Comparison of ENCODE assay signal across 8 mouse cellular contexts in the genomic region with DNA sequence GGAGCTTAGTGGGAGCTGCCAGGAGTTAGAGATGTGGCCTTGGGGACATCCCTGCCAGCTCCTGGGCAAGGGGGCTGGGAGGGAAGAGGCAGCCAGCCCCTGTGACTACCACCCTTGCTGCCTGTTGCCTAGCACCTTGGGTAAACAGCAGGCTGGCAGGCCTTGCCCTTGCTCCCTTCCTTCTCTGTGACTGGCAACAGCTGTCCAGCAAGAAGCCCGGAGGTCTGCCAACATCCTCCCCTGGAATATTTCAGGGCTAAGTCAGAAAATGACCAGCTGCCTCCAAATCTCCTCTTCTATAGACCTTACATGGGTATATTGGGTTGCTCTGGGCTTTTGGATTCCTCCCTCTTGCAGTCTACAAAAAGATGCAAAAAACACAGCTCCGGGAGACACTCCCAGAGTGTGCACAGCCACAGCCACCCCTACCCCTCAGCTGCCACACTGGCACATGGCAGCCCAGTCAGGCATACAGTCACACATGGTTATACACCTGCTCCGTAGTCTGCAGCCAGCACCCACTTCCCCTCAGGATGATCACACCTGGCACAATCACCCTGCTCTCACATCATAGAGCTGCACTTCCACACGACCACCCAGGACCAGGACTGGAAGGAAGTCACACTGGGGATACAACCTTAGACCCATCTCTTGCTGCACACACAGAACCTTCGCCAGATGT. TPM values are rescaled to one million over a fixed set of nuclear protein-coding genes. Genes with fewer than 3 reads are reported as not detected.
DNase-seq lines count a peak whose midpoint lies in the region; ATAC-seq and TF ChIP-seq lines count a peak whose summit lies in the region.

No protein-coding gene starts in this region.

- H3K4me1 ChIP-seq in lung, embryonic 14.5 days (ENCODE audit: insufficient read depth) = peaks cover 10% of the 10 kb centered on the region; the same call in 1 of the 2 replicates
- peaks cover 17% of the 10 kb centered on the region for H3K4me1 ChIP-seq in limb, embryonic 10.5 days
- peaks cover 21% of the 10 kb centered on the region for H3K4me1 ChIP-seq in stomach, embryonic 15.5 days

- H3K4me3 ChIP-seq in lung, embryonic 14.5 days (ENCODE audit: low read depth, low read length) = no peak overlapping the region
- H3K4me3 ChIP-seq in limb, embryonic 10.5 days = peak overlapping the region; percentile 65; the same call in 1 of the 2 replicates
- peak overlapping the region; percentile 53 for H3K4me3 ChIP-seq in stomach, embryonic 15.5 days (replicated peaks)

- intact Hi-C loops in left cerebral cortex, postnatal 36 days (cut with DNase I) = no loop called here

- 47% methylated on average over 5 of the region's 5 CpGs for WGBS in lung, embryonic 14.5 days
- 70% methylated on average over 5 of the region's 5 CpGs for WGBS in limb, embryonic 10.5 days
- WGBS in stomach, embryonic 15.5 days = 46% methylated on average over 5 of the region's 5 CpGs

- H3K27me3 ChIP-seq in lung, embryonic 14.5 days (ENCODE audit: insufficient read depth, low read length) = peaks cover 20% of the 10 kb centered on the region
- H3K27me3 ChIP-seq in limb, embryonic 10.5 days (ENCODE audit: low read depth, poor library complexity, severe bottlenecking) = peaks cover 45% of the 10 kb centered on the region
- 0 out of 2 replicates have a peak, but pooled peaks cover 7% of the 10 kb centered on the region for H3K27me3 ChIP-seq in stomach, embryonic 15.5 days (replicated peaks)

- H3K27ac ChIP-seq in lung, embryonic 14.5 days (ENCODE audit: low read depth) = no peak overlapping the region
- H3K27ac ChIP-seq in limb, embryonic 10.5 days = no peak overlapping the region
- H3K27ac ChIP-seq in stomach, embryonic 15.5 days = no peak overlapping the region

- no peak for TF ChIP-seq CTCF in lung, embryonic 14.5 days (IDR thresholded peaks at IDR 0.05; ENCODE audit: low read depth)

- H3K4me2 ChIP-seq in lung, embryonic 14.5 days = peak overlapping the region; percentile 97; the same call in 1 of the 2 replicates
- H3K4me2 ChIP-seq in stomach, embryonic 15.5 days = peak overlapping the region; percentile 97

- DNase-seq in lung, embryonic 14.5 days = no peak
- no peak for DNase-seq in lung, postnatal 25 days (ENCODE audit: low spot score)
- DNase-seq in limb, embryonic 10.5 days (ENCODE audit: low spot score) = no peak
- DNase-seq in spleen, postnatal 10 days (ENCODE audit: low spot score in 2 of 2) = no peak
- no peak for DNase-seq in cerebellum, adult 9-10 months
- DNase-seq in left cerebral cortex, postnatal 36 days (ENCODE audit: low spot score in 2 of 2) = no peak

- no peak overlapping the region for H3K9ac ChIP-seq in lung, embryonic 14.5 days
- H3K9ac ChIP-seq in stomach, embryonic 15.5 days = no peak overlapping the region

- no peaks in the 10 kb centered on the region for H3K36me3 ChIP-seq in lung, embryonic 14.5 days (ENCODE audit: insufficient read depth)
- H3K36me3 ChIP-seq in limb, embryonic 10.5 days = no peaks in the 10 kb centered on the region
- H3K36me3 ChIP-seq in stomach, embryonic 15.5 days = no peaks in the 10 kb centered on the region

- ATAC-seq in lung, embryonic 14.5 days (ENCODE audit: insufficient read depth) = peak; percentile 22; the same call in 1 of the 2 replicates
- peak; percentile 18; the same call in 1 of the 2 replicates for ATAC-seq in granulocyte monocyte progenitor cell, adult 5-6 weeks (replicated peaks; ENCODE audit: poor library complexity, severe bottlenecking)
- ATAC-seq in stomach, embryonic 15.5 days (ENCODE audit: insufficient read depth, low FRiP score, low read depth) = 0 out of 2 replicates have a peak, but pooled peaks have one; percentile 36

- H3K9me3 ChIP-seq in lung, embryonic 14.5 days (ENCODE audit: low read depth, low read length) = no peaks in the 10 kb centered on the region
- H3K9me3 ChIP-seq in limb, embryonic 10.5 days (replicated peaks) = no peaks in the 10 kb centered on the region
- no peaks in the 10 kb centered on the region for H3K9me3 ChIP-seq in stomach, embryonic 15.5 days

RNA-seq across cellular contexts. Expression of a gene that starts 1.3 kb away (rescaled TPM):
- 0.33 and 0.54 TPM in 2 replicates for polyA plus RNA-seq in lung, embryonic 14.5 days (2014; fragmentation: Nextera tagmentation; extraction: Ambion mirVana)
- not detected in 2 replicates for total RNA-seq in granulocyte monocyte progenitor cell, adult 5-6 weeks (2014; fragmentation: Nextera tagmentation)
- not detected in 2 replicates for total RNA-seq in granulocyte monocyte progenitor cell, adult 5-6 weeks (2017)
- polyA plus RNA-seq in limb, embryonic 10.5 days (2016; fragmentation: Nextera tagmentation; extraction: Ambion mirVana) = 0.36 and 0.39 TPM in 2 replicates
- polyA plus RNA-seq in stomach, embryonic 15.5 days (2015; fragmentation: Nextera tagmentation; extraction: Ambion mirVana) = 2.0 and 2.1 TPM in 2 replicates
- total RNA-seq in left cerebral cortex, postnatal 36 days (2021) = 1 to 10 TPM; 1.3 to 2.1 TPM

RNA-seq across cellular contexts. Expression of a gene that starts 24.9 kb away (rescaled TPM):
- 2.8 and 3.2 TPM in 2 replicates for polyA plus RNA-seq in lung, embryonic 14.5 days (2014; fragmentation: Nextera tagmentation; extraction: Ambion mirVana)
- 0.32 and 0.88 TPM in 2 replicates for total RNA-seq in granulocyte monocyte progenitor cell, adult 5-6 weeks (2014; fragmentation: Nextera tagmentation)
- total RNA-seq in granulocyte monocyte progenitor cell, adult 5-6 weeks (2017) = 0.05 TPM in 1 of 2 replicates, not detected in the other
- 4.0 and 4.1 TPM in 2 replicates for polyA plus RNA-seq in limb, embryonic 10.5 days (2016; fragmentation: Nextera tagmentation; extraction: Ambion mirVana)
- polyA plus RNA-seq in stomach, embryonic 15.5 days (2015; fragmentation: Nextera tagmentation; extraction: Ambion mirVana) = 11.8 and 12.6 TPM in 2 replicates
- 10 to 100 TPM; 19.7 to 27.1 TPM for total RNA-seq in left cerebral cortex, postnatal 36 days (2021)

RNA-seq across cellular contexts. Expression of a gene that starts 49.0 kb away (rescaled TPM):
- polyA plus RNA-seq in lung, embryonic 14.5 days (2014; fragmentation: Nextera tagmentation; extraction: Ambion mirVana) = 387 and 402 TPM in 2 replicates
- 160 and 220 TPM in 2 replicates for total RNA-seq in granulocyte monocyte progenitor cell, adult 5-6 weeks (2014; fragmentation: Nextera tagmentation)
- total RNA-seq in granulocyte monocyte progenitor cell, adult 5-6 weeks (2017) = 133 and 136 TPM in 2 replicates
- 561 and 589 TPM in 2 replicates for polyA plus RNA-seq in limb, embryonic 10.5 days (2016; fragmentation: Nextera tagmentation; extraction: Ambion mirVana)
- 330 and 336 TPM in 2 replicates for polyA plus RNA-seq in stomach, embryonic 15.5 days (2015; fragmentation: Nextera tagmentation; extraction: Ambion mirVana)
- total RNA-seq in left cerebral cortex, postnatal 36 days (2021) = 100 to 1,000 TPM; 115 to 123 TPM

RNA-seq across cellular contexts. Expression of a gene that starts 49.4 kb away (rescaled TPM):
- 49.2 and 51.6 TPM in 2 replicates for polyA plus RNA-seq in lung, embryonic 14.5 days (2014; fragmentation: Nextera tagmentation; extraction: Ambion mirVana)
- 87.7 and 90.3 TPM in 2 replicates for total RNA-seq in granulocyte monocyte progenitor cell, adult 5-6 weeks (2014; fragmentation: Nextera tagmentation)
- 67.3 and 124 TPM in 2 replicates for total RNA-seq in granulocyte monocyte progenitor cell, adult 5-6 weeks (2017)
- 49.5 and 50.3 TPM in 2 replicates for polyA plus RNA-seq in limb, embryonic 10.5 days (2016; fragmentation: Nextera tagmentation; extraction: Ambion mirVana)
- 45.7 and 51.4 TPM in 2 replicates for polyA plus RNA-seq in stomach, embryonic 15.5 days (2015; fragmentation: Nextera tagmentation; extraction: Ambion mirVana)
- total RNA-seq in left cerebral cortex, postnatal 36 days (2021) = 10 to 100 TPM; 24.6 to 28.4 TPM
